Mouse (Mus musculus) adrenal gland, postnatal 10 days (tissue): ENCODE measurements around the gene Prr7. TPM values are rescaled to one million over a fixed set of nuclear protein-coding genes. Genes with fewer than 3 reads are reported as not detected.
A peak's percentile ranks its signal among the peaks of the same experiment; 100 is the strongest.

Experiments
- DNase-seq: peaks from one replicate; pipeline ENCODE4 v3.0.0; 2021; ENCODE audit warnings: mixed read lengths
- total RNA-seq, 2 experiments: library from RNA; stranded (reverse); gene quantifications; 2 replicates each; pipeline ENCODE4 v1.2.3; 2021

The Prr7 gene
- total RNA-seq, 2 experiments from 2014 or later, result 3.7 to 4.2 TPM

GRCm38 (mm10) chr13:55449205-55449604 lies 14.9 kb upstream of the Prr7 start:
- DNase-seq, result no peak

DNA sequence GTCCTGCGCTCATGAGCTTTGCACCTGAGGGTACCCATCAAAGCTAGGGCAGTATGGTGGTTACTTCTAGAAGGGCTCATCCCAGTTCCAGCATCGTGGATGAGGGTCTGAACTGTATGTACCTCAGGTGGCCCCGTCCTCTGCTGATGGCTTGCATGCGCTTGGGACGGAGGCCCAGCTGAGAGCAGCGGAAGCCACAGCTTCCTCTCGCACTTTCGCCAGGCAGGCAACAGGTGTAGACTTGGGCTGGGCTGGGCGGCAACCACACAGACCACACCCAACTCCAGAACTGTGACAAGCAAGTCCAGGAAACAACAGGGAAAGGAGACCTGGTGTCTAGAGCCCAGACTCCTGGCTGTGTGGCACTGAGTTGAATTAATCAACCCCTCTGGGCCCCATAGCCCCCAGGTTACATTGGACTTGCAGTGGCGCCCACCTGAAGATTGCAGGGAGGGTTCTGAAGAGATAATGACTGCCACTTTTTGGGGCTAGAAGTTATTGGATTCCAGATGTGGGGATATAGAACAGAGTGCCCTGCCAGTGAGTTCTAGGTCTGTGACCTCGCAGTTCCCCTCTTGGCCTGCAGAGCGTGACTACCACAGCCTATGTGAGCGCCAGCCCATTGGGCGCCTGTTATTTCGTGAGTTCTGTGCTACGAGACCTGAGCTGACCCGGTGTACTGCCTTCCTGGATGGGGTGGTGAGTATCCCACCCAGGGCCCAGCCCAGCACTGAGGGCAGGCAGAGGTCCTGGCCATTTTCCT lies 14.2 kb upstream of the Prr7 start:
- no peak for DNase-seq

DNA sequence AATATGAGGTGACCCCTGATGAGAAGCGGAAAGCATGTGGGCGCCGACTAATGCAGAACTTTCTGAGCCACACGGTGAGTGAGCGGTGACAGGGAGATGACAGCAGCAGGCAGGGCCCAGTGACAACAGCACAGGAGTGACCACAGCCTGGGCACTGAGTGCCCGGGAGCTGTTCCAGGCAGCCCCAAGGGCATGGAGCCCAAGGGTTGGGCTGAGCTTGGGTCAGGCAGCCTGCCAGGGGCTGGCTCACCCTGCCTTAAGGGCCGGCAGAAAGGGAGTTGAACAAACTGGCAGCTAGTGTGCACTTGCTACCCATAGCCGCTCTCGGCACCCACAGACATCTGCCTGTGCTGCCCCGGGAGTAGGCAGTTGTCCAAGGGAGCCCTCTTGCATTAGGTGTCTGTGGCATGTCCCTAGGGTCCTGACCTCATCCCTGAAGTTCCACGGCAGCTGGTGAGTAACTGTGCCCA lies 13.5 kb upstream of the Prr7 start:
- peak; percentile 94 for DNase-seq

DNA sequence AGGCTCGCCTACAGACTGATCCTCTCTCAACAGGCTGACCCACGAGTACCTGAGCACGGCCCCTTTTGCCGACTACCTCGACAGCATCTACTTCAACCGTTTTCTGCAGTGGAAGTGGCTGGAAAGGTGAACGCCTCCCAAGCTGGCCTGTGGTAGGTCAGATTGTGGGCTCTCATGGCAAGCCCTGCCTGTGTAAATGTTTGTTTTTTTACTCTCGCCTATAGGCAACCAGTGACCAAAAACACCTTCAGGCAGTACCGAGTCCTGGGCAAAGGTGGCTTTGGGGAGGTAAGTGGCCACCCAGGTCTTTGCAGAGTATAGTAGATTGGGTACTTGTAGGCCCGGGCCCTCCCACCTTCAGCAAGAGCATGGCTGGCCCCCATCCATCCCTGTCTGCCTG lies 12.8 kb upstream of the Prr7 start:
- no peak for DNase-seq

GRCm38 (mm10) chr13:55451785-55452549 lies 12.1 kb upstream of the Prr7 start:
- no peak for DNase-seq

DNA sequence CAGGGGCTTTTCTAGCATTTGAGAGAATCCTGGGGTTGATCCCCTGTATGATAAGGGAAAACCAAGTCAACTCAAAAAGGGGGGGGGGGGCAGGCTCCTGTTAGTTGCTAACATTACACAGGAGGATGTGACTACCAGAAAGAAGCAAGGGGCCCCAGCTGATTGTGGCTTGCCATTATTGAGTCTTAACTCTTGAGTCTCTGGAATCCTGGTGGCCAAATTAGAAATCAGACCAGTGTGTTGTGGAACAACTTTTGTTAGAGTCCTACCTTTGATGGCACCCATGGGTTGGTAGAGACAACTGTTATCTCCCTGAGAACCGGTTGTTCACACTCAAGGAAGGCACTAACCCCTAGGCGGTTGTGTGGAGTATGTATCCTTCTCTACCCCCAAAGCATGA lies 1.1 kb upstream of the Prr7 start:
- DNase-seq, result no peak

DNA sequence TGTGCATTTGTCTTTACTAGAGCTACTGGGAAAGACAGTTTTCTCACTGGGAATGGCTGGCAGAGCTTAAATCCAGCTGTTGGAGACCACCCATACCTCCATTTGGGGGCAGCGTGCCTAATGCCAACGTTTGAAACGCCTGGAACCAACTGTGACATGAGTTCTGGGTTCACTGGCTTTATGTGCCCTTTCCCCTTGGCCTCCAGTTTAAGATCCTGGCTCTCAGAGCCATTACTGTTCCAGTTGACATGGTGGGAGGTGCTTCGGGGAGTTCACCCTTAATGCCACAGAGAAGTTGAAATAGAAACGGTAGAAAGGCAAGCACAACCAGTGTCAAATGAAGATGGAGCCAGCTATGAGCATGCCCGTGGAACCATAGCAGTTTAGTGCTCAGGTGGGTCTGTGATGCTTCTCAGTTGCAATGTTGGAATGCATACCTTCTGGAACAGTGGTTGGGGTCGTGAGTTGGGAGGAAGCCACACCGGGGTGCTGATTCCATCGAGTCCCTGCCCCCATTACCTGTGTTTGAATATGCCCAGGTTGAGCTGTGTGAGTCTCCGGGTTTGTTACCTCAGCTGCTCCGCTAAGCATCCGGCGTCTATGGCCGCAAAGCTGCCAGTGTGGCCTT lies 554 bp upstream of the Prr7 start:
- DNase-seq, result no peak

GRCm38 (mm10) chr13:55465184-55465583 lies 1.1 kb downstream of the Prr7 start:
- no peak for DNase-seq

- DNase-seq, result no peak
These were observed 1.9 kb downstream of the Prr7 start for GRCm38 (mm10) chr13:55465830-55466440.

- peak; percentile 80 for DNase-seq
These were observed 4.9 kb downstream of the Prr7 start for GRCm38 (mm10) chr13:55468851-55469560.

- DNase-seq, result peak; percentile 65
These were observed 6.3 kb downstream of the Prr7 start for GRCm38 (mm10) chr13:55470372-55470771.

- peak; percentile 91 for DNase-seq
These were observed 7.2 kb downstream of the Prr7 start for GRCm38 (mm10) chr13:55471156-55471818.

DNA sequence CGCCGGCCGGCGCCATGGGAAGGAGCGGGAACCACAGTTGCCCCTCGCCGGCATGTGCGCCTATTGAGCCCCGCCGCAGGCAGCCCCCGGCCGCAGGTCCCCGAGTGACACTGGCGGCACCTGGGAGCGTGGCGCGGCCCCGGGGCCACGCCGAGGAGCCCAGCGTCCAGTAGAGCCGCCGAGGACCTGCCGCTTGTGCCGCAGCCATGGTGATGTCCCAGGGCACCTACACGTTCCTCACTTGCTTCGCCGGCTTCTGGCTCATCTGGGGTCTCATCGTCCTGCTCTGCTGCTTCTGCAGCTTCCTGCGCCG lies 7.7 kb downstream of the Prr7 start:
- DNase-seq, result no peak

GRCm38 (mm10) chr13:55472132-55473022 lies 8.3 kb downstream of the Prr7 start:
- peak; percentile 62 for DNase-seq

DNA sequence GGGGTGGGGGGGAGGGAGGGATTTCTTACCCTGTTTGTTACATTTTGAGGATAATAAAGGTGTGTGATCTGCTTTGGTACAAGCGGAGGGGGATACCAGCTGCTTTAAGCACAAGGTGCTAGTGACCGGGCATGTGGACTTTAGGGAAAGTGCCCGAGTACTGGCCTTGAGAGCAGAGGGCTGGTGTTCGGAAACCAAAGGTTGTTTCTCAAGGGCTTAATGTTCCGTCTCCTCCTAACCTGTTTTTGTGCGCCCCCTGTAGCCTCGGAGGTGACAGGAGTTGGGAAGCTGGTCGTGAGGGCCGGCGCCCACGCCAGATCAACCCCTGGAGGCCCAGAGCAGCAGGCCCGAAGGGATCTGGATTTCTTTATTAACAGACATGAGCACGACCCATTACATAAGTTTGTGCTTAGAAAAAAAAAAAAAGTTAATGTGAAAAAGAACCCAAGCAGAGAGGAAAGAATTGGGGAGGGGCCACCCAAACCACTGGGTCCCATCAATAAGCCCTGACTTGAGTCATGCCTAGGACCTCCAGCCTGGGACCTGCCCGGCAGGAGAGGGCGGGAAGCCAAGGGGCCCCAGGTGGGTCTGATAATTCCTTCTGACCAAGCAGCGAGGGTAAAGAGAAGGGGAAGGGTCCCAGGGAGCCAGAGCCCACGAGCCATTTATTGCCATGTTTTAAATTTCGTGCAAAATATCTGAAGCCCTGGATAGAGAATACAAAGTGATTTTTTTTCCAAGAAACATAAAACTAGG lies 9.2 kb downstream of the Prr7 start:
- peak; percentile 25 for DNase-seq

- DNase-seq, result no peak
These were observed 9.9 kb downstream of the Prr7 start for GRCm38 (mm10) chr13:55473961-55474360.

DNA sequence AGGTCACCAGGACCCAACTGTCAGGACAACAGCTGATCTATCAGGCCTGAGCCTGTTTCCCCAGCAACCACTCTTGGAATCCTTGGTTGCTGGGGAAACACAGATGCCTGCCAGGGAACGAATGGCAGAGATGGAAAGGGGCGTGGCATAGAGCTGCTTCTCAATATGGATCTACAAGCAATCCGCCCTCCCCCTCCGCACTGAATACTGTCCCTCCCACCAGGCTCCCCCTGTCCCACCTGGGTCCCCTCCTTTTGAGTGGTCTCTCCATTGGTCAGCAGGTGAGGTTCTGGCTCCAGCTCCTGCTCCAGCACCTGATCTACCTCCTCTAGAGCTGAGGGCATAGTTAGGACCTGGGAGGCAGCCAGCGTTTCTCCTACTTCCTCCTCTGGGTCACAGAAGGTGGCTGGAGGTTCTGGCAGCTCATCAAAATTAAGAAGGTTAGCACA lies 10.6 kb downstream of the Prr7 start:
- no peak for DNase-seq

GRCm38 (mm10) chr13:55475750-55476149 lies 11.7 kb downstream of the Prr7 start:
- DNase-seq, result no peak

DNA sequence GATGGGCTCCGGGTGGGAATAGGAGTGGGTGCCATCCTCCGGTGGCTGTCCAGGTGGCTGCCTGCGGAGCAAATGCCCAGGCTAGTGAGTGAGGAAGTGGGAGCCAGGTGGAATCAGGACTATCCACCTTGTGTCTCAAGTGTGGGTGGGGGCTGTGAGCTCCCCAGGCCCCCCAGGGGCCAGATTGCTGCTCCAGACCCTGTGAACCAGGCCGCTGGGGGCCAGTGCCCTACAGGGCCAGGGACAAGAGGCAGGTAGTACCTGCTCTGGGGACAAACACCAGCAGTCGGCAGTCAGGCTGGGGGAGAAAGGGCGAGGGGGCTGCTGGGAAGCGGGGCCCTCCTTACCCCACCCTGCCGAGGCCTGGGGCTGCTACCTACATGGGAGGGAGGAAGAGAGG lies 12.2 kb downstream of the Prr7 start:
- DNase-seq, result no peak

DNA sequence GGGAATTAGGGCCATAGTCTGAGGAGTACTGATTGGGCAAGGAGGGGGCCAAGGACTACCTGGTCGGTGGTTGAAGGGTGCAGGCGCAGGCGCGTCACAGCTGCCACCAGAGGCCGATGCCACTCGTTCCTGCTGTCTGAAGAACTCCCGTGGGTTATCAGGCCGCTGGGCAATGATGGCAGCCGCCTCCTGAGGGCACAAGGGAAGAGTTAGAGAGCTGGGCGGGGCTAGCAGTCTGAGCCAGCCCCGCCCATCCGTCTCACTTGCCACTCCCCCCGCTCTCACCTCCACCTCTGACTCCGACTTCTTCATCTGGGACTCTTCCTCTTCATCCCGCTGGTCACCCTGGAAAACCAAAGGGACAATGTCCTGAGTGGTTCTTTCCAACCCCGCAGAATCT lies 13.4 kb downstream of the Prr7 start:
- DNase-seq, result no peak
